Mouse (Mus musculus) T-cell, adult 2 months (primary cell): Measurements from ENCODE around the gene Cep57l1.

Experiments
- DNase-seq: peaks from one replicate; pipeline ENCODE4 v3.0.0; 2022; ENCODE audit warnings: low spot score

Gene Cep57l1

DNA sequence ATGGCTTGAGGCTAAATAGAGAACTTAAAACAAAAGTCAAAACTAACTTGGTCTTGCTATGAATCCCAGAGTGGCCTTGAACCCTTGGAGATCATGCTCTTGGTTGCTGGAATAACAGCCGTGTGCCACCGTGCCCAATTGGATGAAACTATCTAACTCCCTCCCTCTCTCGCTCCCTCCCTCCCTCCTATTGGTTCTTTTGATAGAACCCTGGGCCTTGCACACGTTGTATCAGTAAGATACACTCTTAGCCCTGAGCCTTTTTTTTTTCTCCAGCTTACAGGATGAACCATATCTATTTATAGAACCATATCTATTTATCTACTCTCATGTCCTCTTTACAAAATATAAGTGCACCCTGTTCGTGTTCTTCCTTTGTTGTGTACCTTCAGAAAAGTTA lies 6.8 kb upstream of the Cep57l1 start:
- DNase-seq: no peak

DNA sequence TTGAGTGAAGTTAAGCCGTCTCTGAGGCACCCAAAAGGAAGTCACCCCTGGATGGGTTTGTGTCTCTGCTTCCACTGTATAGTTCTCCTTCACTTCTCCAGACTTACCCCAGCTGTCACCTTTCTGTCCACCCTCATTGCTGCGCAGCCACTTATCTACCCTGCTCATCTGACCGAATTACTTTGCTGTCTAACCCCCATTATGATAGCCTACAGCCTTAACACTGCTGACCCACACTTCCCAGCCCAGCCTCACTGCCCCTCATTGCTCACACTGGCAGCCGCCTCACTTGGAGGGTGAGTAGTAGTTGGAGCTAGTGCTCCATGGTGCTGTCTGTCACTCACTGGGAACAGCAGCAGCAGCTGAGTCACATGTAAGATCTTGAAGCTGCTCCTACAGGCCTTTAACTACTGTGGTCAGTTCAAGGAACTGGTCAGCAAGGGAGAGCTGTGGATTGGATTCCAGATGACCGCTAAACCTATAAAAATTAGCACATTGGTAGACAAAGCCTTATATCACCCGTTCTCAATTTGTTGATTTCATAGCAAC lies 4.7 kb upstream of the Cep57l1 start:
- DNase-seq: no peak

DNA sequence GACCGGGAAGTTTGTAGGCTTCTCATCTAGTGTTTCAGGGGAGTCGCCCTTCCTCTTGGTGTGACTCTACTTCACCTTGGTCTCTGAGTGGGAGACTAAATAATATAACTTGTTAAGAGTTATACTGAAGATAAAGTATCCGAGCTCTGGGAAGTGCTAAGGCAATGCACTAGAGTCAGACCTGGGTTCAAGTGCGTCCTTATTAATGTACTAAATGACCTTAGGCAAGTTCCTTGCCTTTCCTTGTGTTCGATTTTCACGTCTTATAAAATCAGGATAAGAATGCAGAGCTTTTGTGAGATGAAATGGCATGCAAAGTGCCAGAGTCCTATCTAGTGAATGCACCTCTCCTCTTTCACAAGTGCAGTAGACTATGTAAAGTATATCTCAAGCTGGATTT lies 2.9 kb upstream of the Cep57l1 start:
- no peak for DNase-seq

DNA sequence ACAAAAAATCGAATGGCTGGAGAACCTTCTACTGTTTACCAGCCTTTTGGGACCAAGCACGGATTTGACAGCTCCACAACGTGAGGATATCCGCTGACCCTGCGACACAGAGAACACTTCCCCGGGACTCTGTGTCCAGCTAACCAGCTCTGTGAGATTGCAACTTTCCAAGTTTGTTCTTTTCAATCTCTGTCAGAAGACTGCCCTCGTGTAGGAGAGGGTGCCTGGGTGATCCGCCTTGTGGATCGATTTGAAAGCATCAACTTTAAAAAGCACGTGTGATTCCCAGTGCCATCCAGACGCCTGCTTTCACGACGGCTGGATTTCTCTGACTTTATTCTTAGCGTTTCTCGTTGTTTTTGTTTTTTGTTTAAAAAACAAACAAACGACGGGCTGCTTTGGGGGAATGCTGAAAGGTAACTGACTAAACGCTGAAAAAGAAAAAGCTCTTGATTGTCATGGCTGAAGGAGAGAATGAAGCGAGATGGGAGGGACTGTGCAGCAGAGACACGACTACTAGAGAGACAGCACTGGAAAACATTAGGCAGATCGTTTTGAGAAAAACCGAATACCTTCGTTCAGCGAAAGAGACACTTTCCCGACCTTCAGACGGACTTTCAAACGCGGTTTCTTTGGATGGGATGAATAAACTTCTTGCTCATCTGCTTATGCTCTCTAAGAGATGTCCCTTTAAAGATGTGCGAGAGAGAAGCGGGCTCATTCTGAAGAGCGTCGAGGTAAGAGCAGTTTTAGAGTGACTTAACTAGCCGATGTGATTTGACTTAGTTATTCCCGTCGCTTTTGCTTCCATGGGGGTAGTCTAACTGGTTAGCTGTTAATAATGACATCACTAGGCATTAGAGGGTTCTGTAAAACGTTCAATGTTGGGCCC lies 1.1 kb upstream of the Cep57l1 start:
- no peak for DNase-seq

DNA sequence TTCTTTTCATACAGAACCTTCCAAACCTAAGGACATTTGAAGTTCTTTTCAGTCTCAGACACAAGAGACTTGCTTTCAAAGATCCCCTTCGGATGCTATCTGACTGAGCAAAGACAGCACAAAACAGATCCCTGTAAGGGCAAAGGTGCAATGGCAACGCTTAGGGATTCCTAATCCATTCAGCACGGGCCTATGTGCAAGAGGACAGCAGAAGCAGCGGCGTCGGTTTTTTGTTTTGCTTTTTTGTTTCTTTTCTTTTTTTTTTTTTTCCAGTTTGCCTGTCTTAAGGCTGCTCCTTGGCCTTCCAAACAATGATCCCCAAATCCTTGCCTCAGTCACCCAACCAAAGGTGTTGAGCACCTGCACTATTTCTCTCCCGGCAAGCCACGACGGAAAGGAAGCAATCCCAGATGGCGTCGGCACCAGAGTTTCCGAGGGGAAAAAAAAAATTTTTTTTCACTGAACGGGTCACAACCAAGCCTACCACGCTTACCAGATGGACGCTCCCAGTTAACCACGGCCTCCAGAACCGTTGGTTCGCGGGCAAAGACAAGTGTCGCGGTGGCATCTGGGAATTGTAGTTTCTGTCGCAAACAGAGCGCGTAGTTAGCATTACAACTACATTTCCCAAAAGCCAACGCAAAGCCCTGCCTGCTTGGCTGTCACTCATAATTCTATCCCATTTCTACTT lies 446 bp downstream of the Cep57l1 start:
- DNase-seq: no peak

DNA sequence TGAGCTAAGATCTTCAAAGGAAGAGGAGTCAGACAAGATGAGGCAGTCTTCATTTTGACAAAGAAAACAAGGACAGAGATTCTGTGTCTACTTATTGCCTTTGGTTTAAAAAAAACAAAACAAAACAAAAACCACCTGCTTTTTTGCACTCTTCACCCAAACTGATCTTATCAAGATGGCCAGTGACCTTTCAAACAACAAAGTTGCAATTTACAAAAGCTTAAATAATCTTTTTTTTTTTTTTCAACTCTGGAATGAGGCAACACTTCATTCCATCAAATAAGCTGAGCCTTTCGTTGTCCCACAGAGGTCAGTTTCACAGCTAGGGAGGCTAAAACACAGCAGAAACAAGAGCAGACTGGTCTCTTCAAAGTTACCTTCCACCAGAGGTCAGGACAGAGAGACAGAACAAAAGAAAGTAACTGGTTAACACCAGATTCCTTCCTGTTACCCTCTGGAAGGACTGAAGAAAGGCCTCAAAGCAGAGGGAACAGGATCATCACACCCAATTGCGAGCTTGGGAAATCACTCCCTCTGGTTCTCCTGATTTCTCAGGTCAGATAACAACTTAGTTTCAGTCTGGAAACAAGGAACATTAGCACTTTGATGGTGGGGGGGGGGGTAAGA lies 3.8 kb downstream of the Cep57l1 start:
- no peak for DNase-seq

DNA sequence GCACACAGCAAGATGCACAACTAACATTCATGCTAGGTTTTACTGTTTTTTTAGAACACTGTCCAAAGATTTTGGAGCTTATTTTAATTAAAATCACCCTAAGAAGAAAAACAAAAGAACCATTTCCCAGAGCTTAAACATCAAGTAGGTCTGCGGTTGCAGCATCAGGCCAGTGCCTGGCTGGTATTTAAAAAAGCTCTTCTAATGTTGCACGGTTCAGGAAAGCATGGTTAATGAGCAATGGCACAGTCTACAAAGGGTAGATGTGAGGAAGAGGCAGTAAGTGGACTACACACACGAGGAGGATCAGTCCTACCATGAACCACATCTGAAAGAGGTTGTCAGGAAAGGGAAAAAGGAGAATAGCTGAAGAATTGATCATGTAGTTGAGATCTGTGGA lies 5.0 kb downstream of the Cep57l1 start:
- no peak for DNase-seq

DNA sequence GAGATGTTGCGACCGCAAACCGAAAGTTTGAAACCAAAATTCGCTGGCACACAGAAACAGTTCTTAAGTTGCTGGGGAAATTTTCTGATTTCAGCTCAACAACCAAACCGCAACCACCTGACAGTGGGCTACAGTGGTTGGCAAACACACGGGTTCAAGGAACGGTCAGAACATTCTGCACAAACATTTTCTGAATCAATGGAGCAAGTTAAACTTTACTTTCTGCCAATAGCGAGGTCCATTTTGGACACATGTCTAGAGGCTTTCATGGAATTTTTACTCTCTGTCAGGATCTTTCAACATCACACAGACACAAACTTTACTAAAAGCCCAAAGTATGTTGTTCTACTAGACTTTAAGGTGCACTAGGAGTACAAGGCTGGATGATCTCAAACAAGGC lies 6.2 kb downstream of the Cep57l1 start:
- DNase-seq: no peak

DNA sequence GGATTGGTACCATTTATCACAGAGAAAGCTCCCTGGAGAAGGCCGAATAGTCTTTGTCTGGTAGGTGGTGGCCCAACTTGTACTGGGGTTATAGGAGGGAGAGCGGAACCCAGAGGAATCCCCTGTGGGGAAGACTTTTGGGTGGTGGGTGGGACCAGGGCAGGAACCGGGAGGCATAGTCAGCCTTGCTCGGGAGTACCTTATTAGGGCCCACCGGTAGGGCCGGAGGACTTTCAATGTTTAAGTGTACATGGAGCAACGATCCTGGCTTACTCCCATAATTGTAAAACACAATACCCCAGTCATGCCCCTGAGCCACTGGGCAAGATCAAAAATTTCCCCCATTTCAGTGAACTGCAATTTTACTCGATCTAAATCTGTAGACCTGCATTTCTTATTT lies 12.4 kb downstream of the Cep57l1 start:
- DNase-seq: no peak

DNA sequence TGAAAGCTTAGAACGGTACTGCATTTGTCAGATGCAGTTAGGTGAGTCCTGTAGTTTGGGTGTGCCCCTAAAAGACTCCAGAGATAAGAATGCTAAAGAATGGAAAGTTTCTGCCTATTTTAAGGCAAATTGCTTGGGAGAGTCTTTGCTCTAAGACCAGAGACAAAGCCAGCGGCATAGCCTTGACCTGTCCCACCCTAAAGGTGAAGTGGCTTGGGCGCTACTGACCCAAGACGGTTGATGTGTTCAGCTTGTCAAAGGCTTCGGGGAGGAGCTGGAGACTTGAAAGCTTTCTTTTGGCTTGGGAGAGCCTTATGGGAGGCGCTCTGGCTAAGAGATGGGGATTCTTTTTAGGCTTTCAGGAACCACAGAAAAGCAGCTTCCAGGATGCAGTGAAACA lies 17.3 kb downstream of the Cep57l1 start:
- DNase-seq: no peak

DNA sequence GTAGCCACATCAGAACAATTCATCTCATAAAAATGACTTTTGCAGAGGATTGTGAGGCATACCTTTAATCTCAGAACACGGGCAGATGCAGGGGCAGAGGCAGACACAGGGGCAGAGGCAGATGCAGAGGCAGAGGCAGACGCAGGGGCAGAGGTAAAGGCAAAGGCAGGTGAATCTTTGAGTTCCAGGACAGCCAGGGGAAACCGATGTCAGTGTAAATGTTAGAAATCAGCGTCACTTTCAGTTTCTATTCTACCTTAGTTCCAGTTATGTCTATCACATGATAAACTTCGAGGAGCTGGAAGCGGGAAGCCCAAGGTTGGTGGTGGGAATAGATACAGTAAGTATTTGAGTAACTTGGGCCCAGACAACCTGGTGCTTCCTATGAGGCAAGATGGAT lies 42.4 kb downstream of the Cep57l1 start:
- no peak for DNase-seq

DNA sequence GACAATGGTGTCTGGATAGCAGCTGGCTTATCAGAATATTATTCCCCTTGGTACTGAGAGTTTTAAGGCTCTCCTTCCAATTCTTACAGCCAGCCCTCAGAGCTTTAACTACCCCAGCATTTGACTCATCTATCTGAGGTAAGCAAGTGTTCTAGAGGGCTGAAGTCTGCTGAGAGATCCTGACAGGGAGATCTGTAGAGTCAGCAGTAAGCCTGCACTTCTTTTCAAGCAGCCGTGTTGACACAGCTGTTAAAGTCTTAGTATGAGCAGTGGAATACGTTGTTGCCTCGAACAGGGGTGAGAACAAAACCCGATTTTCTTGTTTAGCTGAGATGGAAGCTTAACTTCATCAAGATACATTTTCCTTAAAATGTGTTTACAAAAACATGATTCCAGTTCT lies 43.4 kb downstream of the Cep57l1 start:
- no peak for DNase-seq

DNA sequence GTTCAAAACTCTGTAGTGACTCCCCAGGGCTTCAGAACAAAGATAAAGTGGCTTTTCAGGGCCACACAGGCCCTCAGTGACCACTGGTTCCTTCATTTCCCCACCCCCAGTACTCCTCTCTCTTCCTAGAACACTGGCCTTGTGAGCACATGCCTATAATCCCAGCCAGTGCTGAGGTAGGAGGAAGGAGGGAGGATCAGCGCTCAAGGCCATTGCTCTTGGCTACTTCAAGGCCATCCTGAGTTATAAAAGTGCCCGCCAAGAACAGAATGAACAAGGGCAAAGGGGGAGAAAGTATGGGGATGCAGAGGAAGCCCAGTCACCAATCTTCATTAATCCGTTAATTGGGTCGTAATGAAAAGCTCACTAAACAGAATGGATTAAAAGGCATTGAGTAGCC lies 44.1 kb downstream of the Cep57l1 start:
- no peak for DNase-seq

DNA sequence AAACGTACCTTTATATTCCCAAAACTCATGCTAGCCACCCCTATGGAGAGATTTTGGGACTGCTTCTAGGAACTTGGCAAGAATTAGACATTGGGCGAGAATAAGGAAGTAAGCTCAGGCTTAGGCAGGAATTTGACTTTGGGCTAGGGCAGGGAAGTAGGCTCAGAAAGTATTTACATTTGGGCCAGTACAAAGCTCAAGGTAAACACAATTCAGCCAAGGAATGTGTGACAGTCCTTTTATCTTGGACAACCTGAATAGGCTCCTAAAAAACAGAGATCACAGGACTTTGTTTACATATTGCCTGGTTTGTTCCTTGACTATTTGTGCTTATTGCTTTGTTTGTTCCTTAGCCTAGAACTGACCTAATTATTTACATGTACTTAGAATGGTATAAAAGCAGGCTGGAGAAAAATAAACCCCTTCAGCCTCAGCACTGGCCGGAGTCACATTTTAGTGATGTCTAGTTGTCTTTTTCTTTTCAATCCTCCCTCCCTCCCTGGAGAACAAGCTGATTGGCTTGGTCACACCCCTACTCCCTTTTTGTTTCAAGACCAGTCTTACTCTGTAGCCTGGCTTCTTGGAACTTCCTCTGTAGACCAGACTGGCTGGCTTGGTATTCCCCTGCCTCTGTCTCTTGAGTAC lies 45.8 kb downstream of the Cep57l1 start:
- DNase-seq: no peak

DNA sequence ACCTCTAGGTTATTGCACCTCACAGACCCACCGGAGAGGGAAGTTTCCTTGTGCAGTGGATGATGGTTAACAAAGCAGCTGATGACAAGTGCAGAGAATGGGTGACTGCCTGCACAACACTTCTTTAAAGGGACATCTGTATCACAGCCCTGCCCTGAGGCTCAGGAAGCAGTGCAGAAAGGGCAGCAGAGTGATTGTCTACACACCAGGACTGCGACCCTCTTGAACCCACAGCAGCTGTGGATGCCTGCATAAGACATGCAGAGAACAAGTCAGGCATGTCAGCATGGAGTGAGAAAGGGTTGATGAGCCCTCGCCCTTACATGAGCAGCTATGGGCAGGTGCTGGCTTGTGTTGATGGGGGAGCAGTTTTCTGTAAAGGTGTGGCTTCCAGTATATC lies 48.8 kb downstream of the Cep57l1 start:
- no peak for DNase-seq

DNA sequence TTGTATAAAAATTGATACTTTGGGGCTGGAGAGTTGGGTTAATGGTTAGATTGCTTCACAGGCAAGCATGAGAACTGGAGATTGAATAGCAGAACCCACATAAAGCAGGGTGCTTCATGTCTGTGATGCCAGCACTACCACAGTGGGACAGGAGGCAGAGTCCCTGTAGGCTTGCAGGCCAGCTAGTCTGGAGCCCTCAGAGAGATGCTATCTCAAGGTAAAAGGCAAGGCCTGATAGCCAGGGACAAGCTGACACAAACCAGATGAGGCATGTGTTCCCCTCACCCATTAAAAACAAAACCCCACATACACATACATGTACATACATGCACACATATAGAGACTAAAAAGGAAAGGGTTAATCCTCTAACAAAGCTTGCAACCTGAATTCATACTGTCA lies 51.6 kb downstream of the Cep57l1 start:
- no peak for DNase-seq

DNA sequence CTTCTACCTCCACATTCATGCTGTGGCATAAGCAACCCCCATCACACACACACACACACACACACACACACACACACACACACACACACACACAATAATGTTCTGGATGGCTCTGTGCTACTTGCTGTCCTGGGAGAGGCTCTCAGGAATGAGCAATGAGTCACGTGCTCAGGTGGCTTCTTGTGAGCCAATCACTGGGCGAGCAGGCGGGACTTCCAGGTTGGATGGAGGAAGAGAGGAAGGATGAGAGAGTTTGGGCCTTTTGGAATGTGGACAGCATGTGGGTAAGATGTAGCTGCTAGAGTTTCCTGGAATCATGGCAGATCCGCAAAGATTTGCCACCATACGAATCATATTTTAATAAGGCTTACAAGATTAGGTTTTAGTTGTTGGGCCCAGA lies 52.4 kb downstream of the Cep57l1 start:
- DNase-seq: no peak

DNA sequence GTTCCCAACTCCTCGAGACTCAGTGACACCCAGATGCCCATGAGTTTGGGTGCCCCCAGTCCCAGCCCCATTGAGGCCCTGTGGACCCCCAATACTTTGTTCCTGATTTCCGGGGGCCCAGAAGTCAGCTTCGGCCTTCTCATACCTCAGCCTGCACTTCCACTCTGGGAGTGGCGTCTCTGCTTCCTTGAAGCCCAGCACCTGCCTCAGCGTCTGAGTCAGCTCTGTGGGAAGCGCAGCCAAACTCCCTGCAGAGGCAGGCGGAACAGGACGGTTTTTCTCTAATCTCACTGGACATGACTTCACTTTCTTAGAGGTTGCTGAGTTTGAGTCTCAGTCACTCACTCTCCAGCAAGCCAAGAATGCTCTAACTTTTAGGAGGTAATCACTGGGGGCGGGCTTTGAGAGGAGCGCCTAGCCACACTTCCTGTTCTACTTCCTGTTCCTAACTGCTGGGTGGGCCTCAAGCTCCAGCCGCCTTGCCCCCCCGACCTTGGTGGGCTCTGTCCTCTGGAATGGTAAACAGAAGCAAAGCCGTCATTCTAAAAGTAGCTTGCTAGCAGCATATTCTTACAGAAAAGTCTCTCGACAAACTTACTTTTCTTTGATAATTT lies 57.7 kb downstream of the Cep57l1 start:
- DNase-seq: peak; percentile 16

DNA sequence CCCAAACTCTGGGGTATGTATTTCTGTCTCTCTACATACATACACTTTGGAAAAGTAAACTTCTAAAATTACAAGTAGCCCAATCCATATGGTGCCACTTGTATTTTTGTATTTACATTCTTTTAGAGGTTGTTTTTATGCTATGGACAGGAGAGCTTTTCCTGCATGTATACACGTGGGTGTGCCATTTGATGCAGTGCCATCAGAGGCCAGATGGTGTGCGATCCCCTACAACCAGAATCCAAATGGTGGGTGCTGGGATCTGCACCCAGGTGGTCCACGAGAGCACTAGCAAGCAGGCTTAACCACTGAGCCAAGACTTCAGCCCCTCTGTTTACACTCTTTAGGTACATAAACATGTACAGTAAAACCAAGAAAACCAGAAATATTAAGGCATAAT lies 60.4 kb downstream of the Cep57l1 start:
- DNase-seq: no peak

DNA sequence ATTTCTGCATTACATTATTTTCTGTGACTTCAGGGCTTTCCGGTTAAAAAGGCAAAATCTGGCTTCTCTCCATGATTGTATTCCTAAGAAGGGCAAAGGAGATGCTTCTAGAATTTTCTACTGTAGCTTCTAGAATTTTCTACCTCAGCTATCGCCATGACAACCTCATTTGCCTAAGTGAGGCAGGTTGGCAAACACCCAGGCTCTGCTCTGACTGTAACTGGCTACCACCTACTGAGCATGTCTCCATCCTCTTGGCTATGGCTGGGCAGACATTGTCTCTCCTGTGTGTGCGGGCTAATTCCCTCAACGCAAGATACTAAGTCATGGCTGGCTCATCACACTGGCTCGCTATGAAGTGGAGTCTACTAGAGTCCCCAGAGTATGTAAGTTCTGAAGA lies 63.1 kb downstream of the Cep57l1 start:
- DNase-seq: no peak

DNA sequence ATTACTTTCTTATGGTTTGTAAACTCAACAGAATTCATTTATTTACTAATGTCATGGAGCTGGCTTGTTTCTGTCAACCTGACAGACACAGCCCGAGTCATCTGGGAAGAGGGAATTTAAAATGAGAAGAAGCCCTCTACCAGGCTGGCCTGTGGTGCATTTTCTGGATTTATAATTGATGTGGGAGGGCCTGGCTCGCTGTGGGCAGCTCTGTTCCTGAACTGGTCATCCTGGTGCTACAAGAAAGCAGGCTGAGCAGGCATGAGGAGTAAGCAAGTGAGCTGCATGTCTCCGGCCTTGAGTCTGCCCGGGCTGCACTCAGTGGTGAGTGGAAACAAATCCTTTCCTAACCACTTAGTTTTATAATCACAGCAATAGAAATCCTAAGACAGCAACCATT lies 65.7 kb downstream of the Cep57l1 start:
- DNase-seq: no peak

DNA sequence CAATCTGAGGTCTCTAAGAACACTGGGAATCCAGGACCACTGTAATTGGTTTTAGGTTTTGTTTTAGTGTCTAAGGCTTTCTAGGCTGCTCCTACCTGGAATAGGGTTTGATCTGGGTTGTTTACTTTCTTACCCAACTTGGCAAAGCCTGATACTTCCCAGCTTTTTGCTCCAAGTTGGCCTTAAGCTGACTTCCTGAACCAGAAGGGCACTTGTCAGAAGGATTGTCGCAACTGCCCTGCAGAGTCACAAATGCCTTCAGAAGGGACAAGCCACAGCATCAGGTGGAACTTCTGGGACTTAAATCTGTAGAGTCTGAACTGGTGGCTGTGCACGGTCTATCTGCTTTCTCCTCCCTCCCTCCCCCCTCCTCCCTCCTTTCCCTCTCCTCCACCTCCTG lies 69.5 kb downstream of the Cep57l1 start:
- no peak for DNase-seq
